Mouse (Mus musculus) E14TG2a.4 (cell line): ENCODE measurements around the gene Ripply1.

Experiments
- CTCF ChIP-seq: conservative IDR thresholded peaks from 2 replicates; pipeline ENCODE4 v1.5.1; 2014; ENCODE audit warnings: low read length
- POU5F1 ChIP-seq: IDR thresholded peaks from 2 replicates; pipeline ENCODE4 v1.6.1; 2014; ENCODE audit warnings: low read length, borderline replicate concordance

DNA sequence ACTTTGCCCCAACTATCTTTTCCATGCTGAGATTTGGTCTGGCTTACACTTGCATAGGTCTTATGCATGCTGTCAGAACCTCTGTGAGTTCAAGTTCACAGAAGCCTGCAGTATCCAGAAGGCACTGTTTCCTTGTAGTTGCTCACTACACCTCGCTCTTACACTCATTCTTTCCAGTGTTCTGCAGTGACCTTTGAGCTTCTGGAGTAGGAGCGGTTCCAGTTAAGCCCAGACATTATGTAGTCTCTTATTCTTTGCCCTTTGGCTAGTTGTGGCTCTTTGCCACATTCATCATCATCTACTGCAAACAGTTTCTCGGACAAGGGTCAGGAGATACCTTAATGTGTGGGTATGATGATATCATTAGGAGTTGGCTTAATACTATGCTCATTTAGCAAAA is 51.6 kb downstream of the Ripply1 start:
- TF ChIP-seq CTCF (no peak), POU5F1 (no peak)
